Mouse (Mus musculus) liver, embryonic 14.5 days (tissue): Measurements from ENCODE around the gene Tmem125.

ENCODE experiments used
- CTCF ChIP-seq: IDR thresholded peaks from 2 replicates; pipeline ENCODE4 v1.5.1; 2016; ENCODE audit warnings: antibody characterized with exemption, low read depth, control low read depth
- EP300 ChIP-seq: IDR thresholded peaks from 2 replicates; pipeline ENCODE4 v1.6.1; 2016; ENCODE audit warnings: antibody characterized with exemption, low read depth

- no peak for TF ChIP-seq EP300
- peak; percentile 56 for TF ChIP-seq CTCF
Measured at GRCm38 (mm10) chr4:118582629-118583028, 38.8 kb upstream of the Tmem125 start.
